Comparison of ENCODE assay signal across 36 mouse cellular contexts in genomic region chr4:140740655-140741054, GRCm38 (mm10). TPM values are rescaled to one million over a fixed set of nuclear protein-coding genes. Genes with fewer than 3 reads are reported as not detected.
A peak's percentile ranks its signal among the peaks of the same experiment; 100 is the strongest.
DNase-seq lines count a peak whose midpoint lies in the region; ATAC-seq and TF ChIP-seq lines count a peak whose summit lies in the region.
"Had no signal": no experiment of that assay in that cellular context is flagged by ENCODE, and none has a peak within 500 bp of the region (broad histone marks: within the 10 kb centered on the region; RNA-seq: fewer than 3 reads in every experiment).

No protein-coding gene starts in this region.

- no peaks in the 10 kb centered on the region for H3K27me3 ChIP-seq in midbrain, embryonic 10.5 days (ENCODE audit: low read depth, poor library complexity, severe bottlenecking)
- H3K27me3 ChIP-seq in midbrain, postnatal 0 days (ENCODE audit: insufficient read depth, low read length), result no peaks in the 10 kb centered on the region
- H3K27me3 ChIP-seq in MEL (ENCODE audit: control insufficient read depth in 1 of 2, insufficient read depth in 2 of 2, low read length in 2 of 2), result no peaks in the 10 kb centered on the region
- H3K27me3 ChIP-seq in forebrain, embryonic 15.5 days, result no peaks in the 10 kb centered on the region
- H3K27me3 ChIP-seq: embryonic facial prominence, embryonic 13.5 days; limb, embryonic 15.5 days; neural tube, embryonic 13.5 days; stomach, embryonic 15.5 days had no signal

- TF ChIP-seq RAD21 in MEL (IDR thresholded peaks at IDR 0.05; ENCODE audit: low read depth, low read length), result no peak

- H3K4me3 ChIP-seq in midbrain, embryonic 10.5 days, result no peak overlapping the region
- H3K4me3 ChIP-seq in midbrain, postnatal 0 days (ENCODE audit: low read depth, low read length), result no peak overlapping the region
- H3K4me3 ChIP-seq in MEL (ENCODE audit: control insufficient read depth in 1 of 2, insufficient read depth in 1 of 2, low read depth in 2 of 2, low read length in 2 of 2), result no peak overlapping the region
- H3K4me3 ChIP-seq in forebrain, embryonic 15.5 days, result no peak overlapping the region
- H3K4me3 ChIP-seq: embryonic facial prominence, embryonic 13.5 days; forebrain, embryonic 10.5 days; limb, embryonic 10.5 days; limb, embryonic 15.5 days; liver, embryonic 13.5 days; neural tube, embryonic 13.5 days; stomach, embryonic 15.5 days had no signal

- 0 out of 2 replicates have a peak overlapping the region, but pooled peaks have one; percentile 13 for H3K27ac ChIP-seq in midbrain, embryonic 10.5 days (replicated peaks)
- no peak overlapping the region for H3K27ac ChIP-seq in midbrain, postnatal 0 days (ENCODE audit: low read depth, low read length)
- no peak overlapping the region for H3K27ac ChIP-seq in MEL (ENCODE audit: control insufficient read depth, low read depth, low read length)
- no peak overlapping the region for H3K27ac ChIP-seq in forebrain, embryonic 15.5 days (replicated peaks)
- H3K27ac ChIP-seq: embryonic facial prominence, embryonic 13.5 days; hindbrain, embryonic 14.5 days; limb, embryonic 10.5 days; limb, embryonic 15.5 days; liver, embryonic 13.5 days; macrophage; neural tube, embryonic 13.5 days; stomach, embryonic 15.5 days had no signal

- no peak for TF ChIP-seq EP300 in MEL (IDR thresholded peaks at IDR 0.05; ENCODE audit: low read depth in 1 of 2, low read length in 2 of 2)

- H3K4me1 ChIP-seq in midbrain, embryonic 10.5 days, result peaks cover 14% of the 10 kb centered on the region
- H3K4me1 ChIP-seq in midbrain, postnatal 0 days (ENCODE audit: insufficient read depth, low read length), result no peaks in the 10 kb centered on the region
- peaks cover 0 to 5% of the 10 kb centered on the region in 2 experiments; a peak in 1 of 4 replicates for H3K4me1 ChIP-seq in MEL (ENCODE audit: control insufficient read depth in 1 of 2, insufficient read depth in 2 of 2, low read length in 2 of 2)
- H3K4me1 ChIP-seq in forebrain, embryonic 15.5 days, result no peaks in the 10 kb centered on the region
- H3K4me1 ChIP-seq: embryonic facial prominence, embryonic 13.5 days; limb, embryonic 15.5 days; liver, embryonic 13.5 days; stomach, embryonic 15.5 days had no signal

- intact Hi-C loops in heart, postnatal 14 days (cut with DNase I), result no loop called here

- no peak for DNase-seq in midbrain, embryonic 10.5 days (ENCODE audit: low spot score)
- no peak for DNase-seq in midbrain, postnatal 0 days (ENCODE audit: low spot score)
- DNase-seq in MEL (ENCODE audit: low read depth, low spot score), result peak; percentile 61
- DNase-seq in embryo, embryonic 10 days (ENCODE audit: low spot score), result no peak
- DNase-seq in heart, postnatal 14 days, result no peak
- DNase-seq: adrenal gland, postnatal 10 days; cerebellum, adult 11 months; cerebellum, adult 9-10 months; cerebellum, postnatal 36 days; gastrocnemius, postnatal 10 days; heart, postnatal 4 days; kidney, postnatal 14 days; layer of hippocampus, adult 9-11 months; liver, embryonic 13.5 days; lung, adult 18-20 months; right cerebral cortex, postnatal 25 days; spleen, adult 18-20 months had no signal

- no peak overlapping the region for H3K4me2 ChIP-seq in midbrain, postnatal 0 days (ENCODE audit: low read depth, low read length, poor library complexity, severe bottlenecking)
- no peak overlapping the region for H3K4me2 ChIP-seq in forebrain, embryonic 15.5 days (replicated peaks)
- H3K4me2 ChIP-seq: embryonic facial prominence, embryonic 13.5 days; hindbrain, embryonic 14.5 days; limb, embryonic 15.5 days; liver, embryonic 13.5 days; midbrain, embryonic 11.5 days; neural tube, embryonic 13.5 days; stomach, embryonic 15.5 days had no signal

- TF ChIP-seq CTCF in midbrain, postnatal 0 days (IDR thresholded peaks at IDR 0.05), result no peak
- TF ChIP-seq CTCF in MEL (IDR thresholded peaks at IDR 0.05 in 2 of 3, conservative IDR thresholded peaks at IDR 0.05 in 1 of 3; ENCODE audit: control insufficient read depth in 1 of 3, insufficient read depth in 1 of 3, low read depth in 2 of 3, low read length in 3 of 3, poor library complexity in 1 of 3, severe bottlenecking in 1 of 3), result no peak

- H3K9ac ChIP-seq in midbrain, postnatal 0 days (replicated peaks; ENCODE audit: low read length, poor library complexity, severe bottlenecking), result no peak overlapping the region
- H3K9ac ChIP-seq in MEL (ENCODE audit: control insufficient read depth, low read depth, low read length, poor library complexity, severe bottlenecking), result no peak overlapping the region
- no peak overlapping the region for H3K9ac ChIP-seq in forebrain, embryonic 15.5 days (replicated peaks)
- H3K9ac ChIP-seq: embryonic facial prominence, embryonic 13.5 days; hindbrain, embryonic 14.5 days; limb, embryonic 15.5 days; liver, embryonic 13.5 days; neural tube, embryonic 13.5 days; stomach, embryonic 15.5 days had no signal

- WGBS in midbrain, embryonic 10.5 days, result 92% methylated on average over 11 of the region's 11 CpGs
- 92% methylated on average over 11 of the region's 11 CpGs for WGBS in midbrain, postnatal 0 days
- 93% methylated on average over 11 of the region's 11 CpGs for WGBS in forebrain, embryonic 15.5 days

- ATAC-seq in midbrain, postnatal 0 days (ENCODE audit: low FRiP score), result no peak
- ATAC-seq in megakaryocyte, adult 5-6 weeks (ENCODE audit: poor library complexity, severe bottlenecking), result peak; percentile 72
- ATAC-seq in forebrain, embryonic 15.5 days (replicated peaks), result no peak
- ATAC-seq: CD4-positive, CD25-positive, alpha-beta regulatory T cell, adult 4 months; intestine, postnatal 0 days; lung, postnatal 0 days; midbrain, embryonic 16.5 days had no signal

- no peaks in the 10 kb centered on the region for H3K79me2 ChIP-seq in MEL (ENCODE audit: control insufficient read depth, insufficient read depth, low read length, poor library complexity)

- no peak for TF ChIP-seq POLR2A in MEL (IDR thresholded peaks at IDR 0.05; ENCODE audit: control insufficient read depth in 1 of 2, insufficient read depth in 1 of 2, low read depth in 1 of 2, low read length in 2 of 2, poor library complexity in 1 of 2)

- no peaks in the 10 kb centered on the region for H3K36me3 ChIP-seq in midbrain, embryonic 10.5 days
- H3K36me3 ChIP-seq in midbrain, postnatal 0 days (ENCODE audit: insufficient read depth, low read length), result no peaks in the 10 kb centered on the region
- H3K36me3 ChIP-seq in MEL (ENCODE audit: control insufficient read depth in 1 of 2, insufficient read depth in 2 of 2, low read length in 2 of 2), result no peaks in the 10 kb centered on the region
- H3K36me3 ChIP-seq in forebrain, embryonic 15.5 days, result no peaks in the 10 kb centered on the region
- H3K36me3 ChIP-seq: embryonic facial prominence, embryonic 13.5 days; forebrain, embryonic 10.5 days; limb, embryonic 10.5 days; limb, embryonic 15.5 days; liver, embryonic 13.5 days; neural tube, embryonic 13.5 days; stomach, embryonic 15.5 days had no signal

- no peaks in the 10 kb centered on the region for H3K9me3 ChIP-seq in midbrain, embryonic 10.5 days (replicated peaks)
- no peaks in the 10 kb centered on the region for H3K9me3 ChIP-seq in midbrain, postnatal 0 days (ENCODE audit: low read length)
- H3K9me3 ChIP-seq in MEL (replicated peaks; ENCODE audit: insufficient read depth, low read length), result no peaks in the 10 kb centered on the region
- H3K9me3 ChIP-seq in forebrain, embryonic 15.5 days, result no peaks in the 10 kb centered on the region
- H3K9me3 ChIP-seq: embryonic facial prominence, embryonic 13.5 days; forebrain, embryonic 10.5 days; limb, embryonic 10.5 days; limb, embryonic 15.5 days; liver, embryonic 13.5 days; neural tube, embryonic 13.5 days; stomach, embryonic 15.5 days had no signal

TF ChIP-seq in MEL, 35 proteins besides CTCF, POLR2A, EP300 and RAD21 (continues in another document):
- TF ChIP-seq MAFK (IDR thresholded peaks at IDR 0.05; ENCODE audit: borderline replicate concordance, low read depth, low read length), result no peak
- TF ChIP-seq RCOR1 (IDR thresholded peaks at IDR 0.05; ENCODE audit: low read depth, low read length), result no peak
- no peak for TF ChIP-seq GABPA (IDR thresholded peaks at IDR 0.05; ENCODE audit: low read depth, low read length)
- TF ChIP-seq ELF1 (IDR thresholded peaks at IDR 0.05; ENCODE audit: low read depth, low read length), result no peak

RNA-seq across cellular contexts. Expression of gene Padi6, which starts 1.8 kb away (rescaled TPM):
- 0.05 TPM in 1 of 2 replicates, not detected in the other for polyA plus RNA-seq in midbrain, embryonic 10.5 days (2016; fragmentation: Nextera tagmentation; extraction: Ambion mirVana)
- not detected in 2 replicates for total RNA-seq in midbrain, postnatal 0 days (2014; rRNA removed)
- polyA plus RNA-seq in midbrain, postnatal 0 days (2015; fragmentation: Nextera tagmentation; extraction: Ambion mirVana), result 0.09 and 0.10 TPM in 2 replicates
- total RNA-seq in MEL (2012; rRNA removed), result not detected in 2 replicates
- polyA plus RNA-seq in MEL (2012; ENCODE audit: insufficient read depth in 1 of 2, insufficient read length in 2 of 2, low read depth in 1 of 2, low replicate concordance in 2 of 2, missing spikeins in 1 of 2), result not detected
- not detected in 2 replicates for total RNA-seq in megakaryocyte, adult 5-6 weeks (2015)
- not detected in 2 replicates for total RNA-seq in megakaryocyte, adult 5-6 weeks (2017)
- 0.06 and 0.10 TPM in 2 replicates for polyA plus RNA-seq in forebrain, embryonic 15.5 days (2015; fragmentation: Nextera tagmentation; extraction: Ambion mirVana)
- not detected for total RNA-seq in heart, postnatal 14 days (2021)
- total RNA-seq: gastrocnemius, postnatal 10 days; heart, postnatal 4 days had no signal
- polyA plus RNA-seq: CD4-positive, CD25-positive, alpha-beta regulatory T cell, adult 4 months; embryonic facial prominence, embryonic 13.5 days; forebrain, embryonic 10.5 days; heart, embryonic 14.5 days; hindbrain, embryonic 14.5 days; intestine, postnatal 0 days; kidney, embryonic 14.5 days; limb, embryonic 10.5 days; limb, embryonic 15.5 days; liver, embryonic 13.5 days; lung, postnatal 0 days; macrophage; midbrain, embryonic 11.5 days; midbrain, embryonic 16.5 days; neural tube, embryonic 13.5 days; urinary bladder, adult 2 months had no signal

RNA-seq across cellular contexts. Expression of gene Padi4, which starts 33.4 kb away (rescaled TPM):
- 0.54 and 0.55 TPM in 2 replicates for polyA plus RNA-seq in midbrain, embryonic 10.5 days (2016; fragmentation: Nextera tagmentation; extraction: Ambion mirVana)
- total RNA-seq in midbrain, postnatal 0 days (2014; rRNA removed), result 0.57 TPM in 1 of 2 replicates, not detected in the other
- polyA plus RNA-seq in midbrain, postnatal 0 days (2015; fragmentation: Nextera tagmentation; extraction: Ambion mirVana), result 0.07 and 0.09 TPM in 2 replicates
- total RNA-seq in MEL (2012; rRNA removed), result not detected in 2 replicates
- polyA plus RNA-seq in MEL (2012; ENCODE audit: insufficient read depth in 1 of 2, insufficient read length in 2 of 2, low read depth in 1 of 2, low replicate concordance in 2 of 2, missing spikeins in 1 of 2), result not detected
- 54.2 and 58.1 TPM in 2 replicates for total RNA-seq in megakaryocyte, adult 5-6 weeks (2015)
- total RNA-seq in megakaryocyte, adult 5-6 weeks (2017), result 60.7 and 63.3 TPM in 2 replicates
- polyA plus RNA-seq in forebrain, embryonic 15.5 days (2015; fragmentation: Nextera tagmentation; extraction: Ambion mirVana), result 0.06 TPM in 1 of 2 replicates, not detected in the other
- under 1 TPM; 0.74 to 0.78 TPM for total RNA-seq in heart, postnatal 14 days (2021)
- total RNA-seq: left cerebral cortex, postnatal 10 days had no signal
- polyA plus RNA-seq: embryonic facial prominence, embryonic 13.5 days had no signal

RNA-seq across cellular contexts. Expression of gene Rcc2, which starts 40.3 kb away (rescaled TPM):
- 32.6 and 35.2 TPM in 2 replicates for polyA plus RNA-seq in midbrain, embryonic 10.5 days (2016; fragmentation: Nextera tagmentation; extraction: Ambion mirVana)
- total RNA-seq in midbrain, postnatal 0 days (2014; rRNA removed), result 40.0 and 51.2 TPM in 2 replicates
- 11.5 and 13.2 TPM in 2 replicates for polyA plus RNA-seq in midbrain, postnatal 0 days (2015; fragmentation: Nextera tagmentation; extraction: Ambion mirVana)
- 267 and 270 TPM in 2 replicates for total RNA-seq in MEL (2012; rRNA removed)
- 100 to 1,000 TPM; 254 to 427 TPM for polyA plus RNA-seq in MEL (2012; ENCODE audit: insufficient read depth in 1 of 2, insufficient read length in 2 of 2, low read depth in 1 of 2, low replicate concordance in 2 of 2, missing spikeins in 1 of 2)
- total RNA-seq in megakaryocyte, adult 5-6 weeks (2015), result 30.3 and 37.4 TPM in 2 replicates
- 50.8 and 57.3 TPM in 2 replicates for total RNA-seq in megakaryocyte, adult 5-6 weeks (2017)
- 36.1 and 51.2 TPM in 2 replicates for polyA plus RNA-seq in forebrain, embryonic 15.5 days (2015; fragmentation: Nextera tagmentation; extraction: Ambion mirVana)
- 10 to 100 TPM; 19.6 to 27.0 TPM for total RNA-seq in heart, postnatal 14 days (2021)

Comparison
In these comparisons a context has a peak if more than half of its experiments do, and no peak if none do; other contexts are left out.
1. RNA of gene Padi4, which starts 33.4 kb away (total RNA-seq): 54.2 to 63.3 TPM in megakaryocyte, adult 5-6 weeks; 0.74 to 0.78 TPM in heart, postnatal 14 days, 0.57 TPM in midbrain, postnatal 0 days and not detected in MEL; every median in the first group is over 10 times any median in the second.